Mouse (Mus musculus): ENCODE data around the gene Foxn1. TPM values are rescaled to one million over a fixed set of nuclear protein-coding genes. Genes with fewer than 3 reads are reported as not detected.

Foxn1 gene
- polyA plus RNA-seq, 1 experiment from 2014 or later = not detected

- Histone ChIP-seq H3K27me3 (ENCODE audit: control insufficient read depth, insufficient read depth, low read depth, low read length) (no peaks in the 10 kb centered on the region), H3K9ac (ENCODE audit: low read depth, low read length) (peak within 1 kb of the TSS; percentile 88), H3K27ac (ENCODE audit: low read length) (peak within 1 kb of the TSS; percentile 73), H3K36me3 (ENCODE audit: control insufficient read depth, insufficient read depth, low read length) (peaks cover 3% of the 10 kb centered on the region; the same call in 1 of the 2 replicates), H3K4me2 (ENCODE audit: low read length) (peak within 1 kb of the TSS; percentile 81), H3K4me3 (ENCODE audit: low read depth, low read length) (peak within 1 kb of the TSS; percentile 89), H3K9me3 (replicated peaks; ENCODE audit: control insufficient read depth, low read length, poor library complexity, severe bottlenecking) (no peaks in the 10 kb centered on the region), H3K4me1 (ENCODE audit: control insufficient read depth, insufficient read depth, low read length) (peaks cover 15% of the 10 kb centered on the region)
- ATAC-seq = peak; percentile 97
- 12% methylated on average over 37 of the region's 37 CpGs for WGBS
Observed at GRCm38 (mm10) chr11:78327634-78328511, 58.5 kb downstream of the Foxn1 start, which contains the start of gene Pigs. Gene Pigs (plus strand): TSS chr11:78328415.

- Histone ChIP-seq H3K27me3 (ENCODE audit: control insufficient read depth, insufficient read depth, low read depth, low read length) (no peaks in the 10 kb centered on the region), H3K9me3 (replicated peaks; ENCODE audit: control insufficient read depth, low read length, poor library complexity, severe bottlenecking) (no peaks in the 10 kb centered on the region), H3K4me1 (ENCODE audit: control insufficient read depth, insufficient read depth, low read length) (peaks cover 18% of the 10 kb centered on the region), H3K27ac (ENCODE audit: low read length) (no peak overlapping the region), H3K36me3 (ENCODE audit: control insufficient read depth, insufficient read depth, low read length) (no peaks in the 10 kb centered on the region), H3K9ac (ENCODE audit: low read depth, low read length) (no peak overlapping the region), H3K4me3 (ENCODE audit: low read depth, low read length) (no peak overlapping the region), H3K4me2 (ENCODE audit: low read length) (no peak overlapping the region)
- WGBS = 90% methylated on average over 4 of the region's 4 CpGs
- no peak for ATAC-seq
Observed at GRCm38 (mm10) chr11:78327215-78327614, 59.1 kb downstream of the Foxn1 start.

DNA sequence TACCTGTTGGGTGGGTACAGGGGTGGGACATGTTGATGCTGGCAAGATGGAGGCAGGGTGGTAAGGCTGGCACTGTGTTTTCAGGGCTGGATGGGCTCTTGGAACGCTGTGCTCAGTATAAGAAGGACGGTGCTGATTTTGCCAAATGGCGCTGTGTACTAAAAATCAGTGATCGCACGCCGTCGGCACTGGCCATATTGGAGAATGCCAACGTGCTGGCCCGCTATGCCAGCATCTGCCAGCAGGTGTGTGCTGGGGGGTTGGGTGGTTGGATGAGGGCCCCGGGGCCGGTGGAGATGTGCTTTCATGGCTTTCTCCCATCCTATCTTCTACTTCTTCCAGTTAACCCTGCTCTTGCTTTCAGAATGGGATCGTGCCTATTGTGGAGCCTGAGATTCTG lies 61.4 kb downstream of the Foxn1 start:
- WGBS = 92% methylated on average over 12 of the region's 12 CpGs
- H3K27me3 ChIP-seq (ENCODE audit: control insufficient read depth, insufficient read depth, low read depth, low read length) = no peaks in the 10 kb centered on the region
- no peak overlapping the region for H3K9ac ChIP-seq (ENCODE audit: low read depth, low read length)
- H3K4me1 ChIP-seq (ENCODE audit: control insufficient read depth, insufficient read depth, low read length) = peaks cover 18% of the 10 kb centered on the region
- no peak overlapping the region for H3K27ac ChIP-seq (ENCODE audit: low read length)
- H3K9me3 ChIP-seq (replicated peaks; ENCODE audit: control insufficient read depth, low read length, poor library complexity, severe bottlenecking) = no peaks in the 10 kb centered on the region
- ATAC-seq = no peak
- H3K4me2 ChIP-seq (ENCODE audit: low read length) = peak overlapping the region; percentile 22; the same call in 1 of the 2 replicates
- H3K36me3 ChIP-seq (ENCODE audit: control insufficient read depth, insufficient read depth, low read length) = no peaks in the 10 kb centered on the region
- H3K4me3 ChIP-seq (ENCODE audit: low read depth, low read length) = no peak overlapping the region

DNA sequence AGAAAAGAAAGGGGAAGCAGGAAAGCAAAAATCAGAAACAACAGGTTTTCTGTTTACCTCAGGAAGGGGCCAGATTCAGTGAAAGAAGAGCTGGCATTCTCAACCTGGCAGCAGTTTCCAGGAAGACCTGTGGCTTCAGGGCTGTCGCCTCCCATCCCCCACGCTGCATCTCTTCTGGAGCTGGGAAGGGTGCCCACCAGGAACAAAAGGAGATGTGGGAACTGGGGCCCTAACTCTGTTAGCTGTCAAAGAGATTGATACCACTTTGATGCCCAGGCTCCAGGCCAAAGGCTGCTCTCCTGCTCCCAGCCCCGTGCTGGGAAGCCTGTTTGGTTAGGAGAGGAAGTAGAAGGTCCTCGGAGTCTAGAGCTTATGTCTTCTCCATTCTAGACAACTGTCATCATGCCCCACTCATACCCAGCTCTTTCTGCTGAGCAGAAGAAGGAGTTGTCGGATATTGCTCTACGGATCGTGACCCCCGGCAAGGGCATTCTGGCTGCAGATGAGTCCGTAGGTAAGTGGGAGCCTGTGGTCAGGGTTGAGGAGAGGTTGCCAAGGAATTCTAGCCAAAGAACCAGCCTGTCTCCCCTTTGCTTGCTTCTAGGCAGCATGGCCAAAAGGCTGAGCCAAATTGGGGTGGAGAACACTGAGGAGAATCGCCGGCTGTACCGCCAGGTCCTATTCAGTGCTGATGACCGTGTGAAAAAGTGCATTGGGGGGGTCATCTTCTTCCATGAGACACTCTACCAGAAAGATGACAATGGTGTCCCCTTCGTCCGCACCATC lies 62.2 kb downstream of the Foxn1 start:
- Histone ChIP-seq H3K27ac (ENCODE audit: low read length) (peak overlapping the region; percentile 77; the same call in 1 of the 2 replicates), H3K9me3 (replicated peaks; ENCODE audit: control insufficient read depth, low read length, poor library complexity, severe bottlenecking) (no peaks in the 10 kb centered on the region), H3K4me1 (ENCODE audit: control insufficient read depth, insufficient read depth, low read length) (peaks cover 12% of the 10 kb centered on the region), H3K4me3 (ENCODE audit: low read depth, low read length) (no peak overlapping the region), H3K9ac (ENCODE audit: low read depth, low read length) (0 out of 2 replicates have a peak overlapping the region, but pooled peaks have one; percentile 28), H3K27me3 (ENCODE audit: control insufficient read depth, insufficient read depth, low read depth, low read length) (no peaks in the 10 kb centered on the region), H3K36me3 (ENCODE audit: control insufficient read depth, insufficient read depth, low read length) (no peaks in the 10 kb centered on the region), H3K4me2 (ENCODE audit: low read length) (peak overlapping the region; percentile 22)
- WGBS = 85% methylated on average over 15 of the region's 15 CpGs
- ATAC-seq = no peak

DNA sequence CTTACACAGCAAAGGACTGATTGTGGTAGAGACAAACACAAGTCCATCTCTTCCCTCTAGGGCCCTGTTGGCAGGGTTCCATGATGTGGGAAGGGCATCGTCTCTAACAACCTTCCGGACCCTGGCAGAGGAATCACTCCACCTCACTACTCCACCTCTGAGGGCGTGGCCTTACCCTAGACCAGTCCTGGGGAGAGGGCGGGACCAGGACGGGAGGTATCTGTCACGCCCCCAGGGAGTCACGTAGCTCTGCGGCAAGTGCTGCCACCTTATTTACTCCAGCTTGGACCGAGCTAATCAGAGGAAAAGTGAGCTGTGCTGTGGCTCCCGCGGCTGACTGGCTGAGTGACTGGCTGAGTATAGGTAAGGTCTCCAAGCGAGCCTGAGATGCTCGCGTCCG lies 63.5 kb downstream of the Foxn1 start, which contains the start of gene Aldoc:
TSS of gene Aldoc (plus strand) at position 109 of the 400 bp plus-strand sequence.
- H3K4me3 ChIP-seq (ENCODE audit: low read depth, low read length) = peak within 1 kb of the TSS; percentile 21
- peak; percentile 87 for ATAC-seq
- no peaks in the 10 kb centered on the region for H3K27me3 ChIP-seq (ENCODE audit: control insufficient read depth, insufficient read depth, low read depth, low read length)
- no peaks in the 10 kb centered on the region for H3K36me3 ChIP-seq (ENCODE audit: control insufficient read depth, insufficient read depth, low read length)
- peak within 1 kb of the TSS; percentile 41 for H3K4me2 ChIP-seq (ENCODE audit: low read length)
- peaks cover 8% of the 10 kb centered on the region; the same call in 1 of the 2 replicates for H3K4me1 ChIP-seq (ENCODE audit: control insufficient read depth, insufficient read depth, low read length)
- WGBS = 8% methylated on average over 15 of the region's 15 CpGs
- H3K9me3 ChIP-seq (replicated peaks; ENCODE audit: control insufficient read depth, low read length, poor library complexity, severe bottlenecking) = no peaks in the 10 kb centered on the region
- H3K27ac ChIP-seq (ENCODE audit: low read length) = peak within 1 kb of the TSS; percentile 77
- H3K9ac ChIP-seq (ENCODE audit: low read depth, low read length) = peak within 1 kb of the TSS; percentile 28

GRCm38 (mm10) chr11:78322076-78322831 lies 64.1 kb downstream of the Foxn1 start:
- Histone ChIP-seq H3K4me1 (ENCODE audit: control insufficient read depth, insufficient read depth, low read length) (peaks cover 8% of the 10 kb centered on the region; the same call in 1 of the 2 replicates), H3K27me3 (ENCODE audit: control insufficient read depth, insufficient read depth, low read depth, low read length) (no peaks in the 10 kb centered on the region), H3K4me2 (ENCODE audit: low read length) (peak overlapping the region; percentile 41), H3K27ac (ENCODE audit: low read length) (peak overlapping the region; percentile 77), H3K36me3 (ENCODE audit: control insufficient read depth, insufficient read depth, low read length) (no peaks in the 10 kb centered on the region), H3K9ac (ENCODE audit: low read depth, low read length) (0 out of 2 replicates have a peak overlapping the region, but pooled peaks have one; percentile 28), H3K9me3 (replicated peaks; ENCODE audit: control insufficient read depth, low read length, poor library complexity, severe bottlenecking) (no peaks in the 10 kb centered on the region), H3K4me3 (ENCODE audit: low read depth, low read length) (peak overlapping the region; percentile 21; the same call in 1 of the 2 replicates)
- 54% methylated on average over 2 of the region's 2 CpGs for WGBS
- peak; percentile 56; the same call in 1 of the 2 replicates for ATAC-seq

DNA sequence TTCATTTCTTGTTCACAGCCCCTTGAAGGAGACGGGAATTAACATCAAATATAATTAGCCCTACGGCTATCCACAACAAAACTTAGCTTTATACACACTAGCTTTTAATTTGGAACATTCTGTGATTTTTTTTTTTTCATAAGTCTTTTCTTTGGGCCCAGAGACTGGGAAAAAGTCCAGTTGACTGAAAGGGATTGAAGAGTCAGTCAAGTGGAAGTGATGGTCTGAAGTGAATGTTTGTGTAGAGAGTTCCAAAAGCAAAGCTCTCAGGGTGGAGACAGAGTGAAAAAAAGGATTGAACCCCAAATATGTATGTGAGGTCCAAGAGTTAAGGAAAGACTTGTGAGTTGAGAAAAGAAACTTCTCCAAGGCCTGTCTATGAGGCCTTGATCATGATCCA lies 67.9 kb downstream of the Foxn1 start:
- Histone ChIP-seq H3K4me2 (ENCODE audit: low read length) (no peak overlapping the region), H3K9me3 (replicated peaks; ENCODE audit: control insufficient read depth, low read length, poor library complexity, severe bottlenecking) (no peaks in the 10 kb centered on the region), H3K27ac (ENCODE audit: low read length) (no peak overlapping the region), H3K27me3 (ENCODE audit: control insufficient read depth, insufficient read depth, low read depth, low read length) (no peaks in the 10 kb centered on the region), H3K9ac (ENCODE audit: low read depth, low read length) (no peak overlapping the region), H3K36me3 (ENCODE audit: control insufficient read depth, insufficient read depth, low read length) (no peaks in the 10 kb centered on the region), H3K4me1 (ENCODE audit: control insufficient read depth, insufficient read depth, low read length) (peaks cover 6% of the 10 kb centered on the region; the same call in 1 of the 2 replicates), H3K4me3 (ENCODE audit: low read depth, low read length) (no peak overlapping the region)
- ATAC-seq = no peak
- WGBS = 92% methylated on average over 2 of the region's 2 CpGs

DNA sequence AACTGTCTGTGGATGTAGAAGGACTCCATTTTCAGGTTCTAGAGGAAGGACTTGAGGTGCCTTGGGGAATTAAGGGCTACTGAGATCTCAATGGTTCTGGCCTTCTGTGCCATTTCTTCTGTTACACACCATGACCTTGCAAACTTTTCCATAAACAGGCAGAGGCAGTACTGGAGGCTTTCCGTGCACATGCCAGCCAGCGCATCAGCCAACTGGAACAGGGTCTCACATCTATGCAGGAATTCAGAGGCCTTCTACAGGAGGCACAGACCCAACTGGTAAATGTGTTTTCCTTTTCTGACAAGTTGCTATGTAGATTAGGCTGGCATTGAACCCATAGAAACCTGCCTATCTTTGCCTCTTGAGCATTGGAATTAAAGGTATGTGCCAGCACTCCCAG lies 72.7 kb downstream of the Foxn1 start:
- Histone ChIP-seq H3K9ac (ENCODE audit: low read depth, low read length) (no peak overlapping the region), H3K4me2 (ENCODE audit: low read length) (no peak overlapping the region), H3K36me3 (ENCODE audit: control insufficient read depth, insufficient read depth, low read length) (no peaks in the 10 kb centered on the region), H3K27ac (ENCODE audit: low read length) (no peak overlapping the region), H3K9me3 (replicated peaks; ENCODE audit: control insufficient read depth, low read length, poor library complexity, severe bottlenecking) (no peaks in the 10 kb centered on the region), H3K4me3 (ENCODE audit: low read depth, low read length) (no peak overlapping the region), H3K4me1 (ENCODE audit: control insufficient read depth, insufficient read depth, low read length) (no peaks in the 10 kb centered on the region), H3K27me3 (ENCODE audit: control insufficient read depth, insufficient read depth, low read depth, low read length) (no peaks in the 10 kb centered on the region)
- no peak for ATAC-seq
- 96% methylated on average over 2 of the region's 2 CpGs for WGBS

Measured in midbrain, embryonic 16.5 days (tissue).